22 mouse cellular contexts compared by ENCODE assay signal in genomic region chr1:151849993-151850608, GRCm38 (mm10).
"Had no signal": no experiment of that assay in that cellular context is flagged by ENCODE, and none has a peak within 500 bp of the region (broad histone marks: within the 10 kb centered on the region; RNA-seq: fewer than 3 reads in every experiment).

No protein-coding gene starts in this region.

- H3K9ac ChIP-seq: limb, embryonic 13.5 days; liver, embryonic 14.5 days; liver, postnatal 0 days; lung, embryonic 14.5 days; midbrain, embryonic 13.5 days; neural tube, embryonic 12.5 days; neural tube, embryonic 15.5 days had no signal

- H3K4me2 ChIP-seq: limb, embryonic 13.5 days; lung, embryonic 14.5 days; midbrain, embryonic 13.5 days; neural tube, embryonic 12.5 days; neural tube, embryonic 15.5 days had no signal

- H3K36me3 ChIP-seq: limb, embryonic 13.5 days; midbrain, embryonic 13.5 days; neural tube, embryonic 12.5 days; neural tube, embryonic 15.5 days had no signal

- ATAC-seq: intestine, postnatal 0 days; liver, postnatal 0 days; midbrain, embryonic 13.5 days had no signal

- H3K4me3 ChIP-seq: left cerebral cortex, adult 2 months; limb, embryonic 13.5 days; megakaryocyte, embryonic 14.5 days; midbrain, embryonic 13.5 days; neural tube, embryonic 12.5 days; neural tube, embryonic 15.5 days had no signal

- H3K27ac ChIP-seq: kidney, postnatal 0 days; left cerebral cortex, adult 2 months; limb, embryonic 13.5 days; liver, embryonic 14.5 days; midbrain, embryonic 13.5 days; neural tube, embryonic 12.5 days; neural tube, embryonic 15.5 days; stomach, postnatal 0 days had no signal

- H3K27me3 ChIP-seq: midbrain, embryonic 13.5 days; neural tube, embryonic 12.5 days; neural tube, embryonic 15.5 days had no signal

- H3K9me3 ChIP-seq: limb, embryonic 13.5 days; midbrain, embryonic 13.5 days; neural tube, embryonic 12.5 days; neural tube, embryonic 15.5 days had no signal

- DNase-seq: kidney, adult 2 months; kidney, postnatal 36 days; layer of hippocampus, postnatal 36 days; liver; liver, postnatal 0 days; lung, embryonic 14.5 days; lung, postnatal 10 days; lung, postnatal 36 days; right cerebral cortex, adult 18-20 months; right cerebral cortex, postnatal 14 days; right cerebral cortex, postnatal 4 days; thymus, postnatal 36 days had no signal

- H3K4me1 ChIP-seq: megakaryocyte, embryonic 14.5 days had no signal
